Mouse (Mus musculus) left cerebral cortex, postnatal 10 days (tissue): ENCODE data around the gene Sumo3. TPM values are rescaled to one million over a fixed set of nuclear protein-coding genes. Genes with fewer than 3 reads are reported as not detected.

Experiments
- DNase-seq, 2 experiments: peaks; one replicate each; pipeline ENCODE4 v3.0.0; 2021 to 2022; ENCODE audit warnings: low spot score in 2 of 2, mixed read lengths in 1 of 2; ENCODE audit errors: extremely low spot score in 1 of 2
- intact Hi-C: fragments of 180-260 bp; cut with DNase I; formaldehyde crosslinking; loops from one replicate; pipeline ENCODE4 v1.15.1; 2025
- total RNA-seq, 2 experiments: library from RNA; stranded (reverse); gene quantifications; 2 replicates each; pipeline ENCODE4 v1.2.3; 2021

Gene Sumo3
- 100 to 1,000 TPM; 142 to 154 TPM for total RNA-seq

DNA sequence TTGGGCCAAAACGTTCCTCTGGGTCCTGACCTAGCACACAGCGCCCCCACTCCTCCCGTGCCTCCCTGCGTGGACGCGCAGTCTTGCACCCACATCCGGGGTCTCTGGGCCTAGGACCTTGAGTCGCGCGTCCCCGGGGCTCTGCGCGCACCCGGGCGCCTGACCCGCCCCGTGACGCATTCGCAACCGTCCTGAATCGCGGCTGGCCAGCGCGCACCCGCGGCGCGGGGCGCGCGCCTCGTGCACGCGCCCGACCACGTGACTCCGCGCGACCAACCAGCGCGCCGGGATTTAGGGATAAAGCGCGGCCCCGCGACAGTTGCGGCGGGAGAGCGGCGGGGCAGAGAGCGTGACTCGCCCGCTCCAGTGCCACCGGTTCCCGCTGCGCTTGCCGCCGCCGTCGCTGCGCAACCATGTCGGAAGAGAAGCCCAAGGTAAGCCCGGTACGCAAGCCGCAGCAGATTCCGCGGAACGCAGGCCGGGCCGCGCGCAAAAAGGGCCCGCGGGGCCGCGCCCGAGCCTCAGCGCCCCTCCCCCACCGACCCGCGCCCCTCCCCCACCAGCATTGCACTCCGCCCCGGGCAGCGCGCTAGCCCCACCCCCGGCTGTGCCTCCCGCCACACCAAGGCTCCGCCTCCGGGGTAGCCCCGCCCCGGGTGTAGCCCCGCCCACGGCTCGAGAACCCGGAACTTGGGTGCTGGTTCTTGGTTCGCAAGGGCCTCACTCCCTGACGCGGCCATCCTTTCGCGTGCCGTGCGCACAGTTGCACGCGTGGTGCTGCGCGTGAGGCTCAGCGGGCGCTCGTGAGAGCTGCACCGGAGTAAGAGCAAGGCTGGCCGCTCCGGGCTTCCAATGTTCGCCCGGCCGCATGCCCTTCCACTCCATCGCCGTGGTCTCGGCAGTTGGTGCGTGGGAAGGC, at the start of gene Sumo3, which contains the start of gene Gm49325:
TSS of gene Sumo3 (plus strand) at position 190 of the 919 bp plus-strand sequence.
TSS of gene Gm49325 (plus strand) at position 290 of the 919 bp plus-strand sequence.
- DNase-seq = peak; percentile 89 to 97
- intact Hi-C loops = loop anchor here (5.0 kb wide), 1 partner anchor 89 kb away; the partner anchor contains the start of gene Fam207a

DNA sequence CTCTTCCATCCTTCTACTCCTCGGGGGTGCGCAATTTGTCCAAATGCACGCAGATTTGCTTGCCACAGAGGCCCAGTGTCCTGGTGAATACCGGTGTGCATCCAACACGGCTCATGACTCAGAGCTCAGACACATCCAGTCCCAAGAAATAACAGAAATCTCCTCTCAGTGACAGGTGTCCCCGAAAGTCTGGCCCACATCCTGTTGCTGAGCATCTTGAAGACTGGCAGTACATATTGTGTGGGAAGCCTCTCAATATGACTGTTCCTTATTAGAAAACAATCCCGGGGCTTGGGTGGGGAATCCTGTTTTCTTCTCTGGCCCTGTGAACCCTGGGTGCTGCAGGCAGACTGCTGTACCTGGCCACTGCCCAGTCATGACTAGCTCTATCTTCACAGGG, 49.3 kb upstream of the Sumo3 start:
- no peak for DNase-seq
- intact Hi-C loops = no loop called here

DNA sequence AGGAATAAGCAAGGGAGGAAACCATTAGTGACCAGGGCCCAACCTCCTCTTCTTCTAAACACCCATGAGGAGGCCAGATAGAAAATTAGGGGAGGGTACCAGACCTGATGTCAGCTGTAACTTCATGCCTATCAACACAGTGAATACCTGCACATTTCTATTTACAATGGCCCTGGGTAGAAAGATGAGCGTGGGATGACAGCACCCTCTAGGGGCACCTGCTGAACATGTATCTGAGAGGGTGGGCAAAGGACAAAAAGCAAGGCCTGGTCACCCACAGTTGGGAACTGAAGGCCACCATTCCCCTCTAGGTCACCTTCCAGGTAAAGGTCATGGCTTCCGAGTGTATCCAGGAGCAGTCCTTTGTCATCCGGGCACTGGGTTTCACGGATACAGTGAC, 48.3 kb upstream of the Sumo3 start:
- intact Hi-C loops = no loop called here
- DNase-seq = no peak

DNA sequence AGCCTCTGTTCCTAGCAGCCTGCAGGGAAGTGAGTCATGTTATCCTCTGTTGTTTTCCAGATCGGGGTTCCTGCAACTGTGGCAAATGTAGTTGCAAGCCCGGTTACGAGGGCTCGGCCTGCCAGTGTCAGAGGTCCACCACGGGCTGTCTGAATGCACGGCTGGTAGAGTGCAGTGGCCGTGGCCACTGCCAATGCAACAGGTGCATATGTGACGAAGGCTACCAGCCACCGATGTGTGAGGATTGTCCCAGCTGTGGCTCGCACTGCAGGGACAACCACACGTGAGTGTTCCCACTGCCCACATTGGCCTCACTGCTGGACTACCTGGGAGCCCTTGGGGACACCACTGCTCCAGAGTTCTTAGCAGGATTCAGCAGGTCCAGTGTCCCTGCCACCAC, 45.8 kb upstream of the Sumo3 start:
- intact Hi-C loops = no loop called here
- DNase-seq = no peak

DNA sequence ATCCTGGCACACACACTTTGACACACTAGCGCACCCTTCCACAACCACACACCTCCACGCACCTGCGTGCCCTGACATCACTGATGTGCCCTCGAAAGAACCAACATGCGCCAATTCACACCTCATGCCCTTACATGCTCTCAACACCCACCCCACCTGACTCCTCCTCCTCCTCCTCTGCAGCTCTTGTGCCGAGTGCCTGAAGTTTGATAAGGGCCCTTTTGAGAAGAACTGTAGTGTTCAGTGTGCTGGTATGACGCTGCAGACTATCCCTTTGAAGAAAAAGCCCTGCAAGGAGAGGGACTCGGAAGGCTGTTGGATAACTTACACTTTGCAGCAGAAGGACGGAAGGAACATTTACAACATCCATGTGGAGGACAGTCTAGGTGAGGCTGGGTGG, 45.1 kb upstream of the Sumo3 start:
- no peak for DNase-seq
- intact Hi-C loops = no loop called here

DNA sequence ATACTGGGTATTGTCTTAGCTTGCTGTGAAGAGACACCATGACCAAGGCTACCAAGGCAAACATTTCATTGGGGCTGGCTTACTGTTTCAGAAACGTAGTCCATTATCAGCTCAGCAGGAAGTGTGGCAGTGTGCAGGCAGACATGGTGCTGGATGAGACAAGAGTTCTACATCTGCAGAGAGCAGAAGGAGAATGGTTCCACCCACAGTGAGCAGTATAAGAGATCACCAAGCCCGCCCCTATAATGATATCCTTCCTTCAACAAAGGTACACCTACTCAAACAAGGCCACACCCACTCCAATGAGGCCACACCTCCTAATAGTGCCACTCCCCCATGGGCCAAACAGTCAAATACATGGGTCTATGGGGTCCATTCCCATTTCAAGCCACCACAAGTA, 44.4 kb upstream of the Sumo3 start:
- intact Hi-C loops = no loop called here
- DNase-seq = no peak

DNA sequence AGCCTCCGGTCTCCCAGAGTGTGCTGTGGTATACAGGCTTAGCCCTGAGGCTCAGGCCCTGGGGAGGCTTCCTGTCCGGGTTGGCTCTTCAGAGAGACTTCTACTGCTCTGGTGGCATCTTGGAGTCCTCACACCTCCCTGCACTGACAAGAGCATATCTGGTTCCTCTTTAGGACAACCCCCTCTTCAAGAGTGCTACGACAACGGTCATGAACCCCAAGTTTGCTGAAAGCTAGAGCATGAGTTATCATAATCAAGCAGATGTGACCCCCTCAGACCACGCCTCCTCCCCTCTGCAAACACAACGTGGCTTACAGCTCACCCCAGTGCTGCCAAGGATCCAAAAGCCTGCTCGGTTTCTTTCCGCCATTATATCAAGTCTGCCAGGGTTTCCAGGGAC, 40.9 kb upstream of the Sumo3 start:
- intact Hi-C loops = loop anchor here (5.0 kb wide), 1 partner anchor 48 kb away; the partner anchor contains the start of gene Fam207a
- DNase-seq = no peak

DNA sequence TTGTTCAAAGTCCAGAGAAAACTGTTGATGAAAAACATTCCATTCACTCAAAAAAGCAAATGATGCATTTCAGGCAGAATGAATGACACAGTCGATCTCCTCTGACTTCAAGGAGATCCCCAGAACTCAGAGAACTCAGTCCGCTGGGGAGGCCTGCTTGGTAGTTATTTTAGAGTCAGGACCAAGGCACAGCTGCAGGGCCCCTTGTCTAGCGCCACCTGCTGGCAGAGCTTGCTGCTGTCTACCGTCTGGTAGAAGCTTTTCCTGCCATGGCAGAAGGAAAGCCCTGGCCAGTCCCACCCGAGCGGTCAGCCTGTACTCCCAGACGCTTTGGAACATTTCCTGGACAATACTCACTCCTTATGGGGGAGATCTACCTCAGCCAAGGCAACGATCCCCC, 39.2 kb upstream of the Sumo3 start:
- peak in 1 of 2 experiments; percentile 88 for DNase-seq
- intact Hi-C loops = loop anchor here (5.0 kb wide), 1 partner anchor 49 kb away; the partner anchor contains the start of gene Fam207a

DNA sequence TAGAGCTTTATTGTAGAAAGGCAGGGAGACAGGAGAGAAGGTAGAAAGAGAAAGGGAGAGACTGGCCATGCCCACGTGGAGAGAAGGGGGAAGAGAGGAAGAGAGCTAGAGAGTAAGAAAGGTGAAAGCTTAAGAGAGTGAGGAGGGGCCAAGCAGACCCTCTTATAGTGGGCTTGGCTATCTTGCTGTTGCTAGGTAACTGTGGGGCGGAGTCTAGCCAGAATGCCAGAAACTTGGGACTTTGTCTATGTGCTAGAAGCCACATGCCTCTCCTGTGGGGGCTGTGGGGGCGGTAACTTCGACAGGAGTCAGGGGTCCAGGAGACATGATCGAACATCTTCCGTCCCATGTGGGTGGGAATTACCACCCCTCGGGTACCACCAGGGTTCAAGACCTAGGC, 36.4 kb upstream of the Sumo3 start:
- DNase-seq = no peak

DNA sequence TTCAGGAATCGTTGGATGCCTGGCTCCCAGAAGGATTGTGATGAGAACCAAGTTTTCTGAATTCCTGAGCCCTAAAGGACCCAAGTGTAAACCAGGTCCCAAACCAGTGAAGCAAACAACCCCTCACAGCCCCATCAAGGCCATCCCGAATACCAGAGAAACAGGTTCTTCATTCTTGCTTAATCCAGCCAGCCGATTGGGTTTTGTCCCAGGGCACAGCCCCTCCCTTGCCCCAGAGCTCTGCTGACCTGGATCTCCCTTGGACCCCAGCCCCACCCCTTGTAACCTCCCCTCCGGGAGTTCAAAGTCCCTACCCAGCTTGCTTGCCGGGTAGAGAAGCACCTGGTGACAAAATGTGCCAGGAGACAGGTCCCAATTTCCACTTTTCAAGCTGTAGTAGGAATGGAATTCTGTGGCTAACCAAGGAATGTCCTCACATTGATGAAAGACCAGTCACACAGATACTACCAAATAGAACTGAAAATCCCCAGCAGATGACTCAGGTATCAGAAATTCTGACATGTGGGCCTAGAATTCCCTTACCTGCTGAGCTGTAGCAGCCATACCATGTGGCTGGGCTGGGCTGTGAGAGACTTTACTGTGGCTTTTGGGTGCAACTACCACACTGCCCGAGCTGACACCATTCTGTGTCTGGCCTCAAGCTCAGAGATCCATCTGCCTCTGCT, 35.8 kb upstream of the Sumo3 start:
- DNase-seq = no peak
- intact Hi-C loops = loop anchor here (5.0 kb wide), 1 partner anchor 53 kb away; the partner anchor contains the start of gene Fam207a

More for the DNA sequence above, 36.4 kb upstream of the Sumo3 start:
- intact Hi-C loops = loop anchor here (5.0 kb wide), 1 partner anchor 52 kb away; the partner anchor contains the start of gene Fam207a

DNA sequence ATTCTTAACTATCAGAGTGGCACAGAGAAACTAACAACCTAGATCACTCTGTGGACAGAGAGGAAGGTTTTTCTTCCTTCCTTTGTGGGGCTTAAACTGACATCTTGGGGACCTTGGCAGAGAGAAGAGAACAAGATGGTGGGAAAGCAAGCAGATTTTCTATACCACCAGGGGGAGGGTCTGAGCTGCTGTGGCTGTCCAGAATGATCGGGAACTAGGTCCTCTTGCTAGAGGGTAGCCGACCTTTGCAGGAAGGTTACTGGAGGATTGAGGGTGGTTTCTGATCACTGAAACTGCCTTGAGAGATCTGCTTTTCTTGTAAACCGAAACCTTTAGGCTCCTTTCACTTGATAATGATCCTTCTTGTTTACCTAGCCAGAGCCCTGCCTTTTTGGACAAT, 33.7 kb upstream of the Sumo3 start:
- DNase-seq = no peak
- intact Hi-C loops = no loop called here

DNA sequence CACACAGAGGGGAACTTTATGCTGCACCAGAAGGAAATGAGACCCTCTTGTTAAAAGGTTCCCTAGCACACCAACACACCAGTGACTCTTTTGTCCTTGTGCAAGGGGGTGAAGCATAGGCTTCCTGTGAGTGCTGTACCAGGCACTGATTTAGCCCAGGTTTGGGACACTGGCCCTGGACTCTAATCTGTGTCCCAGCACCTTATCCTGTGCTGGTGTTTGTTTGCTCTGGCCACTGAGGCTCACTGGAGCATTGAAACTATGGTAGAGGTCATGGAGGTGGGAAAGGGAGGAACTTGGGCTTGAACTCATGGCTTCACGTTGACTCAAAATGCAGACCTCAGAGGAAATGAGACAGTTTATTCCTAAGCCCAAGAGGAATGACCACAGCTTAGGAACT, 32.7 kb upstream of the Sumo3 start:
- intact Hi-C loops = no loop called here
- DNase-seq = no peak

DNA sequence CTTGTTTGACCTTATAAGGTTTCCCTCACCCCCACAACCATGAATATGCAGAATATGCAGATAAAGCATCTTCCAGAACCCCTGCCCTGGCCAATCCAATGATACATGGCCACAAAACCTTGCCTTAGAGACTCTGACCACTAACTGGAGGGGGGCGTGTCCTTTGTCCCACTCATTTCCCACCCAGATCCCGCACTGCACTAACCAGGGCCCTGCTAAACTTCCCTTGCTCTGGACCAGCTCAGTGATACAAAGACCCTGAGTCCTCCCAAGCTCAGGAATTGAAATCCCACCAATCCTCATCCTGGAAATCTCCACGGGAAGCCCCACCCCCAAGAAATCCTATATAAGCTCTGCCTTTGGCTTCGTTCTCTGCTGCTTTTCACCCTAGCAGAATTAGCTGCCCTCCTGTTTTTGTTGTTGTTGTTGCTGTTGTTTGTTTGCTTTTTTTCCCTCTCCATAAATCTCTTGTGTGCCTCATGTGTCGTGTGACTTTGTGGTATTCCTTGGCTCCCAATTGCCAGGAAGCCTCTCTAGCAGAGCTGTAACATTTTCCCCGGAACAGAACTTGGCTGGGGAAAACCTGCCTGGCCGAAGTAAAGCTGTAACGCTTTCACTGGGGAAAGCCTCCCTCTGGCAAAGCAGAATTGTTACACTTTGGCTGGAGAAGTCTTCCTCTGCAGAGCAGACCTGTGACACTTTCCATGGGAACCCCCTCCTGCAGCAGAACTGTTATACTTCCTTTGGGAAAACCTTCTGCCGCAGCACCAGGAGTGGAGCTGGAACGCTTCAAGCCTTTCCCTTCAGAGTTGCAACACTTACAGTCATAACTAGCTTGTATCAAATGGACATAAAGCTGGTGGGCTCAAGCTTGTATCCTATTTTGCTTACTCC, 25.6 kb upstream of the Sumo3 start:
- no peak for DNase-seq
- intact Hi-C loops = loop anchor here (5.0 kb wide), 1 partner anchor 42 kb away; the partner anchor contains the start of gene Ube2g2

DNA sequence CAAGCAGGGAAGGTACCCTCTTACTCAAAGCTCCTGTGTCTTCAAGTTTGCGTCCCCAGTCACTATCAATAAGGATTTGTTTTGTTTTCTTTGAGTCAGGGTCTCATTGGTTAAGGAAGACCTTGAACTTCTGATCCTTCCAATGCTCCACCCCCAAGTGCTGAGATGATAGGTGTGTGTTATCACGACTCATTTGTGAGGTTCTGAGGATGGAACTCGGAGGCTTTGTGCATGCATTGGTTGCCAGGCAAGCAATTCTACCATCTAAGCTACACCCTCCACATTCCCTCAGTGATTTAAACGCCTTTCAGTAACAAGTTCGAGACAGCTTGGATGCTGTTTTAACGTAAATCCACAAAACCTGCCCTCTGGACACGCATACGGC, 24.9 kb upstream of the Sumo3 start:
- intact Hi-C loops = loop anchor here (5.0 kb wide), 1 partner anchor 41 kb away; the partner anchor contains the start of gene Ube2g2

DNA sequence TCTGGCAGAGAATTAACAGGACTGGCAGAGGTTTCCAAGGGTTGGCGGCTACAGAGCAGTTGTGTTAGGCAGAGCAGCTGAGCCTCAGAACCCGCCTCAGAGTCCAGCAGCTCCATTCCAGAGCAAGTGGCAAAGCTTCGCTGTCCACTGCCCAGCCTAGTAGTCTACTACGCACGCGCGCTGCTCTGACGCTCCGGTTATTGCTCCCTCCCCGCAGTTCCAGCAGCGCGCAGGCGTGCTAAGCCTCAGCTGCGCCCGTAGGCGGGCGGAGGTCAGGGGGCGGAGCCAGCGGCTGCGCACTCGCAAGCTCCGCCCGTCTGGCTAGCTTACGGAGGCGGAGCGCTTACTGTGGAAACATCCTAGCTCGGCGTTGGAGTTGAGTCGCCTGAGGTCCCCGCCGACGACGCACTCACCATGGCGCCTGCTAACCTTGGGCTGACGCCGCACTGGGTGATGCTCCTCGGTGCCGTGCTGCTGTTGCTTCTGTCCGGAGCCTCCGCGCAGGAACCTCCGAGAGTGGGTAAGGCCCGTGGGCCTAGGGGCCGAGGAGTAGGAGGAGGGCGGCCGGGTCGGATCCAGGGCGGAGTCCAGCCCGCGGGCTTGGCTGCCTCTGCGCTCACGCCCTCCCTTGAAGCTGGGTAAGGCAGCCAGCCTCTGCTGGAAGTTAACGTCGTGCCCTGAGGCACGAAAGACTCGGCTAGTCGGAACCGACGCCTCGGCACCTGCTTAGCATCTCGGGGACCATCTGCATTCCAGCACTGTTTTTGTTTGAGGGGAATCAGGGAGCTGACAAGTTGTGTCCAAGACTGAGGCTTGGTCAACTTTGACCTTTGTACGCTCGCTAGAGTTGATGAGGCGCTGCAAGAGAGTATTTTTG, 24.3 kb upstream of the Sumo3 start, which contains the start of gene Pttg1ip:
TSS of gene Pttg1ip (plus strand) at position 313 of the 877 bp plus-strand sequence.
- DNase-seq = peak; percentile 93 to 98
- intact Hi-C loops = loop anchor here (5.0 kb wide), 1 partner anchor 41 kb away; the partner anchor contains the start of gene Ube2g2

More for the DNA sequence above, 24.9 kb upstream of the Sumo3 start:
- no peak for DNase-seq

DNA sequence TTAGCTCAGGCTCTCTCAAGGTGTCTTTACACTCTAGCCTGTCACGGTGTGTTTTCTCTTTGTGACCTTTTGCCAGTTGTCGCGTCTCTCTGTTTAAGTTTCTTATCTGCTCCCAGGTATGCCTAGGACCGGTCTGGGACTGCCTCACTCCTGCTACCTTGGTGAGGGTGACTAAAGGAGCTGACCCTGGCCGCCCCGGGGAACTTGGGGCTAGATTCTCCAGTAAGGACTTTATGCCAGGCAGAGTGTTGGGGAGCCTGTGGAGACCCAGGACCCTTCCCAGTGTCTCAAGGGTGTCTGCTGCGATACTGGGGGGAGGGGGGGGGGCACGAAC, 23.6 kb upstream of the Sumo3 start:
- DNase-seq = no peak
- intact Hi-C loops = loop anchor here (5.0 kb wide), 1 partner anchor 40 kb away; the partner anchor contains the start of gene Ube2g2

DNA sequence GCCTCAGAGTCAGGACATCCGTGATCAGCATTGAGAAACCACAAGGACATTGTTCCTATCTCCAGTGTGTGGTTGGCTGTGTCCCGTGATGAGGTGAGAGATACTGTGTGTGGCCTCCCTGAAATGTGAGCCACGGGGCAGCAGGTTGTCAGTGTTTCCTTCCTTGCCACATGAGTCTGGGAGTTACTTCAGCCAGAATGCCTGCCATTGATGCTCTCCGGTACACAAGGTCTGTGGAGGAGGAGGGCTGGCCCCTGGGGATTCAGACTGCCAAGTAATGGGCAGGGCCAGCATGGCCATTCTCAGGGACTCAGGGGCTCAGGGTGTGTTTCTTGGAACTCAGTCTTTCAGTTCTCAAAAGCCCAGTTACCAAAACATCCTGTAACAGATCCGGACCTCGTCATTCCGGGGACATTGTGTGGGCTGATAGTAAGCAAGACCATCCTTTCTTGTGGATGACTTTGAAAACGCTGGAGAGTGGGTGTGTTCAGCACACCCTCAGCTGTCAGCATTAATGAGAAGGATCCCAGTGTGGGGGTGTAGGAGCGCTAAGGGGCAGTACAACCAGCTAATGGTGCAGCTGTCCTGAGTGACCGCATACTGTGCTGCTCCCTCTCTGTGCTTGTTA, 22.0 kb upstream of the Sumo3 start:
- intact Hi-C loops = loop anchor here (5.0 kb wide), 1 partner anchor 38 kb away; the partner anchor contains the start of gene Ube2g2
- DNase-seq = peak in 1 of 2 experiments; percentile 71
